Mouse (Mus musculus) midbrain, embryonic 13.5 days (tissue): ENCODE data around the gene Nox1. TPM values are rescaled to one million over a fixed set of nuclear protein-coding genes. Genes with fewer than 3 reads are reported as not detected.

Experiments
- ATAC-seq: fragments of 200-750 bp; cut with Nextera tagmentation; 2 replicates; pipeline ENCODE4 v1.8.0; 2017; ENCODE audit warnings: mild to moderate bottlenecking, moderate TSS enrichment, moderate library complexity
- H3K27ac ChIP-seq: fragments of 300-500 bp; sonication (generic); 2 replicates; pipeline ENCODE4 v1.5.1; 2015; ENCODE audit warnings: inconsistent platforms, mild to moderate bottlenecking, moderate library complexity
- H3K27me3 ChIP-seq: fragments of 300-500 bp; sonication (generic); 2 replicates; pipeline ENCODE4 v1.6.1; 2015; ENCODE audit warnings: mild to moderate bottlenecking, inconsistent platforms
- H3K36me3 ChIP-seq: fragments of 300-500 bp; sonication (generic); 2 replicates; pipeline ENCODE4 v1.6.1; 2015; ENCODE audit warnings: mild to moderate bottlenecking, inconsistent platforms
- H3K4me1 ChIP-seq: fragments of 300-500 bp; sonication (generic); replicated peaks from 2 replicates; pipeline ENCODE4 v1.6.1; 2015; ENCODE audit warnings: inconsistent platforms
- H3K4me2 ChIP-seq: fragments of 300-500 bp; sonication (generic); replicated peaks from 2 replicates; pipeline ENCODE4 v1.6.1; 2015; ENCODE audit warnings: moderate library complexity, mild to moderate bottlenecking, inconsistent platforms
- H3K4me3 ChIP-seq: fragments of 300-500 bp; sonication (generic); replicated peaks from 2 replicates; pipeline ENCODE4 v1.5.1; 2015; ENCODE audit warnings: mild to moderate bottlenecking, inconsistent platforms
- H3K9ac ChIP-seq: fragments of 300-500 bp; sonication (generic); replicated peaks from 2 replicates; pipeline ENCODE4 v1.6.1; 2015; ENCODE audit warnings: mild to moderate bottlenecking, inconsistent platforms
- H3K9me3 ChIP-seq: fragments of 300-500 bp; sonication (generic); 2 replicates; pipeline ENCODE4 v1.6.1; 2016; ENCODE audit warnings: mild to moderate bottlenecking, inconsistent platforms
- WGBS: fragments of 180-500 bp; shearing (Covaris S2); methylation state at CpG from one replicate; pipeline ENCODE4 v1.1.7; 2015; 5-methylcytosine and 5-hydroxymethylcytosine counted together
- polyA plus RNA-seq: library from polyadenylated mRNA; unstranded; fragments of >200 nt; fragmentation: Nextera tagmentation; extraction: Ambion mirVana; gene quantifications from 2 replicates; pipeline ENCODE4 v1.2.1, GENCODE M21; 2015

The Nox1 gene
- polyA plus RNA-seq, 1 experiment from 2014 or later = 0.07 TPM

DNA sequence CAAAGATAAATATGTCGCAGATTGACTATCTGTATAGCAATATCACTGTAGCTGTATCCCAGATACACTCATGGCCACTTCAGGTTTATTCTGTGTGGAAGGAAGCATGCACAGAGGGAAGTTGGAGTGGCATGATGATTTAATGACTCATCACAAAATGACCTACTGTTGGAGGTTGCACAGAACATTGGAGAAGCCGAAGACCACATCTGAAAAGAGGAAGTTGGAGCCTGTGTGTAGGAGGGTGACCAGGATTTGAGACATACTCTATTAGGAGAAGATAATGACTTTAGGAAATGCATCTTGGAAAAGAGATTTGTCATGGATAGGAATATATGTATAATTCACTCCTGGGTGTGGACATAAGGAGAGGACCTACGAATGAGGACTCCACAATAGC lies 105.3 kb downstream of the Nox1 start:
- Histone ChIP-seq H3K27ac (no peak overlapping the region), H3K9ac (no peak overlapping the region), H3K27me3 (no peaks in the 10 kb centered on the region), H3K9me3 (no peaks in the 10 kb centered on the region), H3K4me3 (no peak overlapping the region), H3K4me1 (no peaks in the 10 kb centered on the region), H3K36me3 (no peaks in the 10 kb centered on the region), H3K4me2 (no peak overlapping the region)
- WGBS = 70% methylated on average over 3 of the region's 3 CpGs
- no peak for ATAC-seq

DNA sequence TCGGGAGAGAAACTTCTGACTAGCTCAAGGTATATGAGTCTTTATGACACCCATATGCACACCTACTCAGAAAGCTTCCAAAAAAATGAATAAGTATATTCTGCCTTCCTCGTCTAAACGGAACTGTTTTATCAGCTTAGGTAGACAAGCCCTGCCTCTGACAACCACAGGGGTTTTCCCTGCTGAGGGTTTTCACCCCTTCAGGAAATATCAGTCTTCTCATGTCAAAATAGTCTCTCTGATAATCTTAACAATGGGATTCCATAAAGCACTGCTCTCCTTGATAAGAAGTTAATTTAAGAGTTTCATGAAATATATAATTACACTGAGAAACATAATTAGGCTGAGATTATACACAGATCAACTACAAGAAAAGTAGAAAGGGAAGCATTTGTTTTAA lies 110.0 kb downstream of the Nox1 start:
- Histone ChIP-seq H3K9me3 (no peaks in the 10 kb centered on the region), H3K4me1 (no peaks in the 10 kb centered on the region), H3K9ac (no peak overlapping the region), H3K36me3 (no peaks in the 10 kb centered on the region), H3K4me3 (no peak overlapping the region), H3K4me2 (no peak overlapping the region), H3K27ac (no peak overlapping the region), H3K27me3 (no peaks in the 10 kb centered on the region)
- no peak for ATAC-seq
- WGBS = 92% methylated on average over 3 of the region's 3 CpGs

DNA sequence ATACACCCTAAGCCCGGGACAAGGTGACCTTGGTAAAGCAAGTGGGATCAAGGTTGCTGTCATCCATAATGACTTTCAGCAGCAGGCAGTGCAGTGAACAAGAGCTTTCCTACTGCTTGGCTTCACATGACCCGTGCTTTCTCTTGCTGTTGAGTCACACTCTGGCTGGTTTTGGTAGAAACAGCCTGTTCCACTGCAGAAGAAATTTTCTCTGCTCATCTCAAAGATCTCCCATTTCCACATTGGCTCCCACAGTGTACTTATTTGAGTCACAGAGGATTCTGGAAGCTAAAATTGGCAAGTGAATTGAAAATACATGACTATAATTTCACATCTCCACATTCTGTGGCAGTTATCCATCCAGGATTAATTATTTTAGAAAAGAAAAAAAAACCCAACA lies 119.1 kb downstream of the Nox1 start:
- Histone ChIP-seq H3K27ac (no peak overlapping the region), H3K27me3 (no peaks in the 10 kb centered on the region), H3K4me1 (no peaks in the 10 kb centered on the region), H3K36me3 (no peaks in the 10 kb centered on the region), H3K4me3 (no peak overlapping the region), H3K9ac (no peak overlapping the region), H3K9me3 (no peaks in the 10 kb centered on the region), H3K4me2 (no peak overlapping the region)
- WGBS = 82% methylated on average over 2 of the region's 2 CpGs
- ATAC-seq = no peak

DNA sequence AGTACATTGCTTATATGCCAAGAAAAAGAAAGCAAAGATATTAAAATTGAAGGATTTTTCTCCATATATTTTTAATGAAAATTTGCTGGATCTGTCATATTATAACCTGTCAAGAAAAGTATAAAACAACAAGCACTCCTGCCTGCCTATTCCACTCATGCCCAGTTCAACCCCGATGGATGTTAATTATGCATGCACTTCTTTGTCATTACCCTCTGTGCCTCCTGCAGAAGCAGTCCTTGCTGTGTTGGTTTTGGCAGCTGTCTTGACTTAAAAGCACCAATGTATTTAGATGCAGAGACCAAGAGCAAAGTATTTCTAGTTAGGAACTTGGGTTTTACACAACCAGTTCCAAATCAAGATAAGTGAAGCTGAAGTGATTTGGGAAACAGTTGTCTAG lies 136.3 kb downstream of the Nox1 start:
- Histone ChIP-seq H3K4me1 (no peaks in the 10 kb centered on the region), H3K9ac (no peak overlapping the region), H3K9me3 (no peaks in the 10 kb centered on the region), H3K27me3 (peaks cover 3% of the 10 kb centered on the region; the same call in 1 of the 2 replicates), H3K27ac (no peak overlapping the region), H3K4me2 (no peak overlapping the region), H3K4me3 (no peak overlapping the region), H3K36me3 (peaks cover 25% of the 10 kb centered on the region)
- WGBS = 48% methylated on average over 1 of the region's 1 CpGs
- no peak for ATAC-seq

DNA sequence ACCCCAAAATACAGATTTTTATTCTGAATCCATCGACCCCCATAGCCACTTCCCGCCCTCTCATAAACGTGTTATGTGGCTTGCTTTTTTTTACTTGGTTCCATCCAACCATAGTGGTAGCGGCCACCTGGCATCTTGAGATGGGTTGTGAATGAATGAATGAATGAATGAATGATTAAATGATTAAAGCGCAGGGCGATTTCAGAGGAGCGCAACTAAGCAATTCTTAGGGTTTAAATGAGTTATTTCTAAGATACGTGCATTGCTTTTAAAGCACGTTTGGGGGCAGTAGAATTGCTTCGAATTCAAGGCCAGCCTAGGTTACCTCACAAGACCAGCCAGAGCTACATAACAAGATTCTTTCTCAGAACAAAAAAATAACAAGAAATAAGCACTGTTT lies 162.0 kb downstream of the Nox1 start:
- peak overlapping the region; percentile 52 for H3K4me2 ChIP-seq
- H3K4me3 ChIP-seq = peak overlapping the region; percentile 55
- peak overlapping the region; percentile 75 for H3K9ac ChIP-seq
- peaks cover 17% of the 10 kb centered on the region; the same call in 1 of the 2 replicates for H3K36me3 ChIP-seq
- 25% methylated on average over 10 of the region's 10 CpGs for WGBS
- H3K27me3 ChIP-seq = peaks cover 5% of the 10 kb centered on the region; the same call in 1 of the 2 replicates
- H3K27ac ChIP-seq = peak overlapping the region; percentile 88
- no peaks in the 10 kb centered on the region for H3K9me3 ChIP-seq
- peaks cover 9% of the 10 kb centered on the region; the same call in 1 of the 2 replicates for H3K4me1 ChIP-seq
- 0 out of 2 replicates have a peak, but pooled peaks have one; percentile 5 for ATAC-seq

DNA sequence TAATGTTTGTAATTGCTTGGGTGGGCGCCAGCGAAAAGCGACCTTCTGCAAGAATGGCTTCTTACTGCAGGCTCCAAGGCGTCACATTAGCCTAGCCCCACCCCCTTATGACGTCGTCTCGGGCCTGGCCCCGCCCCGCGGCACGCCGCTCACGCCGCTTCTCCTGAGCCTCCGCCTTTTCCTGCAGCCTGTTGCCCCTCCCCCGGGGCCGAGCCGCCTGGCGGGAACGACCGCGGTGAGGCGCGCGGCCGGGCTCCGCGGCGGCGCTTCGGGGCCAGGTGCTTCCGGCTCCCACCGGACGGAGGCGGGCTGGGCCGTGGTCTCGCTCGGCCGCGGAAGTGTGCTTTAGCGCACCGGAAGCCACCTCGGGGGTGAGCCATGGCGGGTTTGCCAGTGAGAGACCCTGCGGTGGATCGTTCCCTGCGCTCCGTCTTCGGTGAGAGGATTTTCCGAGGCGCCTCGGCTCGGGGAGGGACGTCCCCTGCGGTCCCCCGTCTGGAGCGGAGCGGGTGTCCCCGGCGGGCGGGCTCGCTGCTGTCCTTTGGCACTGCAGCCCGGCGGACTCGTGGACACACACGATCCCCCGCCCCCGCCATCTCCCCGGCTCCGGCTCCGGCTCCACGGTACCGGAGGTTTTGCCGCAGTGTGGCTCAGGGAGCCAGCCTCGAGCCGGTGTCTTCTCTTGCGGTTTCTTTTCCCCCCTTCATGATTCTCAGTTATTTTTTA lies 162.6 kb downstream of the Nox1 start, which contains the start of gene Cstf2:
Gene Cstf2, plus strand, starts transcription at position 201 of the 726 bp plus-strand sequence.
- 21% methylated on average over 56 of the region's 77 CpGs for WGBS
- peak within 1 kb of the TSS; percentile 75 for H3K9ac ChIP-seq

DNA sequence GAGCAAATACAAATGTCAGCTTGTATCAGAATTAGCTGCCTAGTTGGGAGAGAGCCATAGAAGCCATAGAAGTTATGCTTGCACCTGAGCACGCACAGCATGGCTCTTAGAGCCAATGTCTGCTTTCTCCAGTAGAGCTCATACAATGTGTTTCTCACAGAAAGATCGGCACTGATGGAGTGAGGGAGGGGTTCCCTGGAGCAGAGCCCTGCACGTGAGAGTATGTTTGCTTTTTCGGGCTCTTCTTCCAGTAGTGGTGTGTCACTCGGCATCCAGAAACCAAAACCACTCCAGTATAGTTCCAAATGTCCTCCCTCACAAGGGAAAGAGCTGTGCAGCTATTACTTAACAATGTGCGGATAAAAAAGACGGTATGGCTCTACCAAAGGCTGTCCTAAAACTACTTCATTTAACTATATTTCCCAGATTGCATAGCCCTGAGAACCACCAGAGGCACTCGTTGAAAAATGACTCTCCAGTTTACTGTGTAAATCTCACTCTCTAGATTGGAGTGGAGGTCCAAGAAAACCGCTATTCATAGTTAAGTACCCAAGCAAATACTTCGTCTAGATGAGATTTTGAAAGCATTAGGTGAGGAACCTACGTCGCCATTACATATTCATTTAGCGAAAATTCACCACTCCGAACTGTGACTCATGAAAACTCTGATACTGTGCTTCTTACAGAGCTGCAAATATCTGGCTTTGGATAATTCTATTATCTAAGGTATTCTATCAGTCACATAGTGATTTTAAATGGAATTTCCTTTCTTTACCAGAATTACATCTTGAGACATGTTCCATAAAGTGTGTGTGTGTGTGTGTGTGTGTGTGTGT lies 163.5 kb downstream of the Nox1 start:
- Histone ChIP-seq H3K9ac (no peak overlapping the region), H3K27ac (peak overlapping the region; percentile 88), H3K4me1 (peaks cover 9% of the 10 kb centered on the region; the same call in 1 of the 2 replicates), H3K9me3 (no peaks in the 10 kb centered on the region), H3K36me3 (peaks cover 11% of the 10 kb centered on the region; the same call in 1 of the 2 replicates), H3K27me3 (peaks cover 6% of the 10 kb centered on the region; the same call in 1 of the 2 replicates), H3K4me3 (peak overlapping the region; percentile 55), H3K4me2 (peak overlapping the region; percentile 35)
- 75% methylated on average over 14 of the region's 14 CpGs for WGBS
- no peak; the same call in 1 of the 2 replicates for ATAC-seq

More for the DNA sequence above, 162.6 kb downstream of the Nox1 start, which contains the start of gene Cstf2:
- Histone ChIP-seq H3K9me3 (no peaks in the 10 kb centered on the region), H3K4me2 (peak within 1 kb of the TSS; percentile 52), H3K4me3 (peak within 1 kb of the TSS; percentile 55), H3K4me1 (peaks cover 9% of the 10 kb centered on the region; the same call in 1 of the 2 replicates), H3K36me3 (peaks cover 12% of the 10 kb centered on the region; the same call in 1 of the 2 replicates), H3K27ac (peak within 1 kb of the TSS; percentile 88), H3K27me3 (peaks cover 2% of the 10 kb centered on the region; the same call in 1 of the 2 replicates)
- peak; percentile 98 for ATAC-seq

DNA sequence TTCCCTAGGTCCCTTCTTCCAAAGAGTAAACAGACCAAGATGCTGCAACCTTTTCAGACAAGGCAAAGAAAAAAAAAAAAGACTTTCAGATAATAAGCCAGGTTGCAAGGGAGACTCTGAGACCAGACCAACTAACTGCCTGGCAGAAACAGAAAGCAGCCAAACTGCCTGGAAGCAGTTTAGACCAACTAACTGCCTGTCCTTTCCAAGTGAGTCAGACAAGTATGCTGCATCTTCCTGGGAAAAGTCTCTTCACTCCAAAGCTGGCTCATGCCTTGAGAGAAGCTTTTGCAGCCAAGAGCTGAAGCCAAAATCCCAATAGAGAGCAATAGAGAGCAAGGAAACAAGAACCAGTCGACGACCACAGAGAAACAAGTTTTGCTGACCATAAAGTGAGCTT lies 164.9 kb downstream of the Nox1 start:
- H3K4me3 ChIP-seq = no peak overlapping the region
- no peak overlapping the region for H3K27ac ChIP-seq
- peaks cover 6% of the 10 kb centered on the region; the same call in 1 of the 2 replicates for H3K27me3 ChIP-seq
- H3K36me3 ChIP-seq = peaks cover under 1% of the 10 kb centered on the region; the same call in 1 of the 2 replicates
- WGBS = 90% methylated on average over 2 of the region's 2 CpGs
- no peaks in the 10 kb centered on the region for H3K9me3 ChIP-seq
- no peak for ATAC-seq
- H3K9ac ChIP-seq = no peak overlapping the region
- peaks cover 9% of the 10 kb centered on the region; the same call in 1 of the 2 replicates for H3K4me1 ChIP-seq
- no peak overlapping the region for H3K4me2 ChIP-seq

DNA sequence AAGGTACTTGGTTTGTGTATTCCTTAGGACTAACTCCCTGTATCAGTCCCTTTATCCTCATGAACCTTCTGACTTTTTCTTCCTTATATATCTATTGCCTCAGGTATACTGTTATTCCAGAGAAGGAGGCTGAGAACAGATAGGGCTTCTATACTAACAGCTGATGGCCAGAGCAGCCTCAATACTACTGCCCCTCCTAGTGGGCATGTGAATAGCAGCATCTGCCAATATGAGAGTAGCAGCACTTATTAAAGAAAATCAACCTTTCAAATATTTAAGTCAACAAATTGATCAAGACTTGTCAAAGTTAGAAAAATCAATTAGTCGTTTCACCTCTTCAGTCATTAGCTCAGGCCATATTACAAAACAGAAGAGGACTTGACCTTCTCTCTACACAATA lies 172.8 kb downstream of the Nox1 start:
- Histone ChIP-seq H3K4me3 (no peak overlapping the region), H3K4me1 (no peaks in the 10 kb centered on the region), H3K9ac (no peak overlapping the region), H3K27ac (no peak overlapping the region), H3K9me3 (no peaks in the 10 kb centered on the region), H3K36me3 (no peaks in the 10 kb centered on the region), H3K4me2 (no peak overlapping the region), H3K27me3 (peaks cover 4% of the 10 kb centered on the region; the same call in 1 of the 2 replicates)
- 77% methylated on average over 1 of the region's 1 CpGs for WGBS
- no peak for ATAC-seq
